Mouse (Mus musculus) erythroblast, embryonic 14.5 days (primary cell): ENCODE data around the gene Dhrs13.

Source experiments
- GATA1 ChIP-seq: IDR thresholded peaks from 2 replicates; pipeline ENCODE4 v1.6.1; 2012; ENCODE audit warnings: low read length, inconsistent platforms, mixed read lengths
- TAL1 ChIP-seq: IDR thresholded peaks from 3 replicates; pipeline ENCODE4 v1.6.1; 2012; ENCODE audit warnings: low read length, inconsistent platforms, mixed read lengths

DNA sequence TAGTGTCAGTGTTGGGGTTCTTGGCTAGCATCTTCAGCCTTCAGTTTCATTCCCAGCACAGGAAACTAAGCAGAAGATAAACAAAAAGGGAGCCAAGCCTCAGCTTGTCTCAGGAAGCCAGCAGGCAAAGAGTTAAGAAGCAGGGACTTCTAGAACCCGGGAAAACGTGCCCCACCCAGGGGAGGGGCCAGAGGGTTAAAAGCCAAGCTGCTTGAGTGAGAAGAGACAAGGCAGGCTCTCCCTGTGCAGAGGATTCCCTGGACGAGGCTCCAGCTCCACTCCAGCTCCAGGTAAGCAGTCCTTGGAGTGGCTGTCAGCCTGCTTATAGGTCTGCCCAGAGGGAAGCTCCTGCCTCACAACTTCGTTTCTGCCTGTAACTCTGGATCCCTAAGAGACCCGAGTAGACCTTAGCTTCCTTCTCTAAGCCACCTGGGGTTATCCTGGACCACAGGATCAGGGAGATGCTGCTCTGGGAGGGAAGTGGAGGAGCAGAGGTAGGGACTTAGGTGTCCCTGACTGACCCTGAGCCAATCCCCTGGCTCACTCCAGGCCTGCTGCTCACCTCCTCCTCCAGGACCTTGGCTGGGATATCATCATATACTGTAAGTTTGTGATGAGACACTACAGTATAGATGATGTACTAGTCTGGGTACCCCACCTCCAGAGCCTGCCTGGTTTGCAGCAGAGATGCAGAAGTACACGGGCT is 40.5 kb downstream of the Dhrs13 start:
- no peak for TF ChIP-seq GATA1
- no peak for TF ChIP-seq TAL1
